Mouse (Mus musculus) midbrain, embryonic 10.5 days (tissue): ENCODE measurements around the gene Chst10. TPM values are rescaled to one million over a fixed set of nuclear protein-coding genes. Genes with fewer than 3 reads are reported as not detected.
A peak's percentile ranks its signal among the peaks of the same experiment; 100 is the strongest.

Experiments
- DNase-seq: peaks from one replicate; pipeline ENCODE4 v3.0.0-alpha.2; 2017; ENCODE audit warnings: low spot score
- H3K27ac ChIP-seq: fragments of 300-500 bp; sonication (generic); replicated peaks from 2 replicates; pipeline ENCODE4 v1.5.1; 2016; ENCODE audit warnings: mild to moderate bottlenecking
- H3K27me3 ChIP-seq: fragments of 300-500 bp; sonication (generic); 2 replicates; pipeline ENCODE4 v1.6.1; 2016; ENCODE audit warnings: low read depth, mild to moderate bottlenecking; ENCODE audit not compliant: poor library complexity, severe bottlenecking
- H3K36me3 ChIP-seq: fragments of 300-500 bp; sonication (generic); 2 replicates; pipeline ENCODE4 v1.6.1; 2016; ENCODE audit warnings: mild to moderate bottlenecking, moderate library complexity
- H3K4me1 ChIP-seq: fragments of 300-500 bp; sonication (generic); 2 replicates; pipeline ENCODE4 v1.6.1; 2016
- H3K4me3 ChIP-seq: fragments of 300-500 bp; sonication (generic); 2 replicates; pipeline ENCODE4 v1.5.1; 2016; ENCODE audit warnings: mild to moderate bottlenecking, moderate library complexity
- H3K9me3 ChIP-seq: fragments of 300-500 bp; sonication (generic); replicated peaks from 2 replicates; pipeline ENCODE4 v1.6.1; 2016; ENCODE audit warnings: mild to moderate bottlenecking
- WGBS: fragments of 180-500 bp; shearing (Covaris S2); methylation state at CpG from one replicate; pipeline ENCODE4 v1.1.7; 2016; 5-methylcytosine and 5-hydroxymethylcytosine counted together
- polyA plus RNA-seq: library from polyadenylated mRNA; unstranded; fragments of >200 nt; fragmentation: Nextera tagmentation; extraction: Ambion mirVana; gene quantifications from 2 replicates; pipeline ENCODE4 v1.2.1, GENCODE M21; 2016

Chst10 gene
- polyA plus RNA-seq, 1 experiment from 2014 or later = 12.6 TPM

- H3K4me3 ChIP-seq = peak overlapping the region; percentile 81
- 18% methylated on average over 3 of the region's 3 CpGs for WGBS
- H3K27ac ChIP-seq = no peak overlapping the region
- no peaks in the 10 kb centered on the region for H3K9me3 ChIP-seq
- peaks cover 24% of the 10 kb centered on the region for H3K4me1 ChIP-seq
- H3K27me3 ChIP-seq = peaks cover 48% of the 10 kb centered on the region
- DNase-seq = peak; percentile 40
- peaks cover 9% of the 10 kb centered on the region; the same call in 1 of the 2 replicates for H3K36me3 ChIP-seq
These were observed 63.1 kb downstream of the Chst10 start for GRCm38 (mm10) chr1:38834899-38835298.

DNA sequence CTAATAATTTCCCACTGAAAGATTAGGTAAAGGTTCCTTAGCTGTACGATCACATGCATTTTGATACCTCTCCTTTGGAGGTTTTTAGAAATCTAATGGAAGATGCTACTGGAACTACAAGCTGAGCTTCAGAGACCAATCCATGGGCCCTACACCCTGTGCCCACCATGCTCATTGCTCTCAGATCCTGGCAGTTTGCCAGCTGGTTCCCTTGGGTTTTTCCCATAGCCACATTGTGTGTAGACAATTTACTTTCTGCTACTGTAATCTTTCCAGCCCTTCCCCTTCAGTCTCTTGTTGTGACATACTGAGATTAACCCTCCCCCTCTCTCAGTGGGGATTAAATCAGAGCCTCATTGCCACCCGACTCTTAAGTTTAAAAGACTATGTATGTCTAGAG, 73.0 kb downstream of the Chst10 start:
- Histone ChIP-seq H3K27ac (no peak overlapping the region), H3K4me1 (no peaks in the 10 kb centered on the region), H3K27me3 (no peaks in the 10 kb centered on the region), H3K36me3 (no peaks in the 10 kb centered on the region), H3K9me3 (no peaks in the 10 kb centered on the region), H3K4me3 (no peak overlapping the region)
- no peak for DNase-seq
- 67% methylated on average over 2 of the region's 2 CpGs for WGBS

DNA sequence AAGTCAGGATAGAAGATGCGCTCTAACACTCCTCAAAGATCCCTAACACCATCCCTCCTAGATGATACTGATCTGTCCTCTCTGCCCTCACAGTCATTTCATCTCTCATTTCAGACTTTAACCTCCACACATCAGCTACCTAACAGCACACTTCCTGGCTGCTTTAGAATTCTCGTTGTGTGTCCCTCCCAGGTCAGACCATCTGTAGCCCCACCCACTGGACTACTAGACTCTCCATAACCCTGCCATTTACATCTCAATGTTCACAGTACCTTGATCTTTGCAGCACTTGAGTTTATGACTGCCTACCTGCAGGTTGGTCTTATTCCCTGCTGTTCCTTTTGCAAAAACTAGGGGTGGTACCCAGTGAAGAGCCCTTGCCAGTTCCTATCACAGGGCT, 74.1 kb downstream of the Chst10 start:
- no peaks in the 10 kb centered on the region for H3K4me1 ChIP-seq
- H3K9me3 ChIP-seq = no peaks in the 10 kb centered on the region
- no peak for DNase-seq
- 0 out of 2 replicates have a peak, but pooled peaks cover 4% of the 10 kb centered on the region for H3K36me3 ChIP-seq
- H3K27me3 ChIP-seq = no peaks in the 10 kb centered on the region
- H3K4me3 ChIP-seq = no peak overlapping the region
- H3K27ac ChIP-seq = no peak overlapping the region
- WGBS = 85% methylated on average over 2 of the region's 2 CpGs

GRCm38 (mm10) chr1:38819691-38820090, 78.3 kb downstream of the Chst10 start:
- H3K9me3 ChIP-seq = no peaks in the 10 kb centered on the region
- no peak overlapping the region for H3K4me3 ChIP-seq
- no peak for DNase-seq
- H3K27me3 ChIP-seq = no peaks in the 10 kb centered on the region
- H3K36me3 ChIP-seq = peaks cover 10% of the 10 kb centered on the region; the same call in 1 of the 2 replicates
- H3K4me1 ChIP-seq = no peaks in the 10 kb centered on the region
- H3K27ac ChIP-seq = no peak overlapping the region

GRCm38 (mm10) chr1:38817671-38818070, 80.3 kb downstream of the Chst10 start:
- 88% methylated on average over 3 of the region's 3 CpGs for WGBS
- H3K36me3 ChIP-seq = peaks cover 19% of the 10 kb centered on the region
- H3K27ac ChIP-seq = no peak overlapping the region
- no peak overlapping the region for H3K4me3 ChIP-seq
- H3K27me3 ChIP-seq = no peaks in the 10 kb centered on the region
- H3K4me1 ChIP-seq = no peaks in the 10 kb centered on the region
- no peaks in the 10 kb centered on the region for H3K9me3 ChIP-seq
- no peak for DNase-seq

GRCm38 (mm10) chr1:38817268-38817667, 80.7 kb downstream of the Chst10 start:
- WGBS = 88% methylated on average over 9 of the region's 9 CpGs
- Histone ChIP-seq H3K36me3 (peaks cover 22% of the 10 kb centered on the region), H3K27me3 (no peaks in the 10 kb centered on the region), H3K27ac (no peak overlapping the region), H3K4me3 (no peak overlapping the region), H3K9me3 (no peaks in the 10 kb centered on the region), H3K4me1 (no peaks in the 10 kb centered on the region)
- DNase-seq = no peak

DNA sequence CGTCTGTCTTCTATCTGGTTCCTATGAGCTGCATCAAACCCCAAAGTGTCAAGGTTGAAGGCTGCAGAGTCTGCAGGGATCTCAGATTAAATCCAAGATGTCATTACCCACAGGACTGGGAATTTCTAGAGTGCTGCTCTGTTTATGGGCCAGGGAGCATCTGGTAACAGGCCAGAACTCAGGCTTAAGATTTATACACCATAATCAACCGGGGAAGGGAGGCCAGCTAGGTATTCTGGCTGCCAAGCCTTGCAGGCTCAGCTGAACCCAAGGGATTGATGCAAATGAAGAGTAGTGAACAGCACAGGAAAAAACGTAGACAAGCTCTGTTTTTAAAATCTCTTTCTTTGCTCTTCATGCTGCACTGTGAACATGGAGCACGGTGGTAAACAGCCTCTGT, 81.7 kb downstream of the Chst10 start:
- no peak overlapping the region for H3K27ac ChIP-seq
- 84% methylated on average over 4 of the region's 4 CpGs for WGBS

More for the DNA sequence above, 81.7 kb downstream of the Chst10 start:
- peaks cover 31% of the 10 kb centered on the region for H3K36me3 ChIP-seq
- no peaks in the 10 kb centered on the region; the same call in 1 of the 2 replicates for H3K9me3 ChIP-seq
- no peaks in the 10 kb centered on the region for H3K4me1 ChIP-seq
- no peak for DNase-seq
- no peak overlapping the region for H3K4me3 ChIP-seq
- no peaks in the 10 kb centered on the region for H3K27me3 ChIP-seq

Other genes with a start within 250 kb of the Chst10 start
- 3.0 and 4.7 TPM in 2 replicates for gene Aff3, start 233.2 kb downstream of the Chst10 start, polyA plus RNA-seq
- gene Lonrf2, start 61.5 kb downstream of the Chst10 start, polyA plus RNA-seq = 2.2 and 3.0 TPM in 2 replicates
- gene Nms, start 41.0 kb upstream of the Chst10 start, polyA plus RNA-seq = not detected in 2 replicates
- 164 and 166 TPM in 2 replicates for gene Pdcl3, start 87.4 kb upstream of the Chst10 start, polyA plus RNA-seq